15 mouse cellular contexts compared by ENCODE assay signal in the genomic region with DNA sequence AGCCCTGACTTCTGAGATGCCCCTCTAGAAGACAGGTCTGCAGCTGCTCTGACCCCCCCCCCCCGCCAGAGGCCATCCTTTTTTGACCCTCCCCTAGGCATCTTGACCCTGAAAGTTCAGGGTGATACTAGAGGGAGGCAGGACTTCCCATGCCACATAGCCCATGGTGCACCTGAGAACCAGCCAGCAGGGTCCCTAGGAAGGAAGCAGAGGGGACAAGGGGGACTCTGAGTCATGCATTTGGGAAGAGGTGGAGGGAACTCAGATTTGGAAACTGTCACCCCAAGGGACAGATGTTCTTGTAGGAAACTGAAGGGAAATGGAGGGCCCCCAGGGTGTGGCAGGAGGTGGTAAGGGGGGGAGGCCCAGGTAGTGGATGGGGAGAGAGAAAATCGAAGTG. TPM values are rescaled to one million over a fixed set of nuclear protein-coding genes. Genes with fewer than 3 reads are reported as not detected.
DNase-seq lines count a peak whose midpoint lies in the region; ATAC-seq and TF ChIP-seq lines count a peak whose summit lies in the region.
"Had no signal": no experiment of that assay in that cellular context is flagged by ENCODE, and none has a peak within 500 bp of the region (broad histone marks: within the 10 kb centered on the region; RNA-seq: fewer than 3 reads in every experiment).

No protein-coding gene starts in this region.

- peak; percentile 68 for DNase-seq in cerebellum, adult 9-10 months
- no peak for DNase-seq in cerebellum, adult 11 months
- no peak for DNase-seq in left cerebral cortex, adult 2 months (ENCODE audit: extremely low spot score in 1 of 2, low spot score in 2 of 2)
- no peak for DNase-seq in left cerebral cortex, postnatal 25 days (ENCODE audit: low spot score in 2 of 2)
- DNase-seq in midbrain, embryonic 11.5 days (ENCODE audit: low spot score, missing footprints): no peak
- DNase-seq in urinary bladder, postnatal 14 days (ENCODE audit: low spot score): no peak
- DNase-seq in thymus, adult 18-20 months: no peak
- no peak for DNase-seq in left cerebral cortex, adult 9 months (ENCODE audit: low spot score in 2 of 2)

- H3K36me3 ChIP-seq in midbrain, embryonic 11.5 days (ENCODE audit: control insufficient read depth, insufficient read depth, low read length): no peaks in the 10 kb centered on the region
- H3K36me3 ChIP-seq: G1E; kidney, embryonic 15.5 days had no signal

- intact Hi-C loops in left cerebral cortex, adult 2 months (cut with DNase I): loop anchor here (2.0 to 10.0 kb wide), 2 partner anchors 32 to 224 kb away; partner anchors contain the start of genes Park7 and Tnfrsf9
- intact Hi-C loops in left cerebral cortex, postnatal 25 days (cut with DNase I): no loop called here

- peak overlapping the region; percentile 4; the same call in 1 of the 2 replicates for H3K4me2 ChIP-seq in midbrain, embryonic 11.5 days

- H3K4me3 ChIP-seq in left cerebral cortex, adult 2 months: peak overlapping the region; percentile 36
- H3K4me3 ChIP-seq in midbrain, embryonic 11.5 days (ENCODE audit: low read depth, low read length): no peak overlapping the region

- no peak for TF ChIP-seq CTCF in left cerebral cortex, adult 2 months (IDR thresholded peaks at IDR 0.05)

- H3K9ac ChIP-seq in midbrain, embryonic 11.5 days (ENCODE audit: low read length): peak overlapping the region; percentile 0; the same call in 1 of the 2 replicates
- H3K9ac ChIP-seq: kidney, embryonic 15.5 days had no signal

- no peaks in the 10 kb centered on the region for H3K27me3 ChIP-seq in midbrain, embryonic 11.5 days (ENCODE audit: control insufficient read depth, insufficient read depth, low read length)

- no peaks in the 10 kb centered on the region for H3K9me3 ChIP-seq in midbrain, embryonic 11.5 days (ENCODE audit: control insufficient read depth, low read length)
- H3K9me3 ChIP-seq: kidney, embryonic 15.5 days had no signal

- H3K27ac ChIP-seq in left cerebral cortex, adult 2 months: peak overlapping the region; percentile 82
- H3K27ac ChIP-seq in midbrain, embryonic 11.5 days (ENCODE audit: low read depth, low read length): no peak overlapping the region
- H3K27ac ChIP-seq: stomach, postnatal 0 days had no signal

- ATAC-seq in midbrain, embryonic 11.5 days (ENCODE audit: low FRiP score): no peak
- ATAC-seq: activated CD4-positive, CD25-positive, alpha-beta regulatory T cell, adult 4 months had no signal

- peaks cover 31% of the 10 kb centered on the region for H3K4me1 ChIP-seq in midbrain, embryonic 11.5 days (ENCODE audit: control insufficient read depth, insufficient read depth, low read length)

- WGBS in midbrain, embryonic 11.5 days: 26% methylated on average over 2 of the region's 2 CpGs

RNA-seq across cellular contexts. Expression of gene Gm13090, which starts 49.2 kb away (rescaled TPM):
- not detected for total RNA-seq in left cerebral cortex, adult 2 months (2021)
- not detected for total RNA-seq in left cerebral cortex, postnatal 25 days (2021)
- polyA plus RNA-seq in midbrain, embryonic 11.5 days (2014; fragmentation: Nextera tagmentation; extraction: Ambion mirVana): not detected in 2 replicates
- total RNA-seq: G1E; granulocyte monocyte progenitor cell, adult 5-6 weeks; left cerebral cortex, adult 18-20 months had no signal
- polyA plus RNA-seq: activated CD4-positive, CD25-positive, alpha-beta regulatory T cell, adult 4 months; G1E; kidney, embryonic 15.5 days; liver, embryonic 11.5 days; stomach, postnatal 0 days had no signal
